Mouse (Mus musculus) liver, adult 2 months (tissue): ENCODE measurements around the gene Atxn1.

ENCODE experiments used
- CTCF ChIP-seq: fragments of 200-500 bp; IDR thresholded peaks from 2 replicates; pipeline ENCODE4 v1.5.1; 2011; ENCODE audit warnings: low read depth, low read length, control low read depth
- POLR2A ChIP-seq: fragments of 200-500 bp; IDR thresholded peaks from 2 replicates; pipeline ENCODE4 v1.6.1; 2011; ENCODE audit warnings: low read length, control low read depth; ENCODE audit not compliant: insufficient read depth; ENCODE audit errors: extremely low read depth

DNA sequence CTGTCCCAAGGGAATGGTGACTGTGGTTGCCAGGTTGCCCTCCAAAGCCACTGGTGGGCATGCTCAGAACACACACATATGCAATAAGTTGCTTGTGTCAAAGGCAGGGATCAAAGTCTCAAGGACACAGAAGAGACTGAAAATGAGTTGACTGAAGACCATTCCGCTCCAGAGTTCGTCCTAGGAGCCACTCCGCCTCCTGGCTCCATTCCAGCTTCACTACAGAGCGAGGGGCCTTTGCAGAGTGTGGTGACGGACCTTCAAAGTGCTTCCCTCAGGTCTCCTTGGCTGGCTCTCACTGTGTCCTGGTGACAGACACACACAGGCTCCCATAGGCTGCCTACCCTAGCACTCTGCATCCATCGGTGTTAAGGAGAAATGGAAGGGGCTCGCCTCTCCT lies 411.1 kb downstream of the Atxn1 start:
- TF ChIP-seq CTCF (no peak), POLR2A (no peak)
